Mouse (Mus musculus): Measurements from ENCODE around the gene Slc6a19. TPM values are rescaled to one million over a fixed set of nuclear protein-coding genes. Genes with fewer than 3 reads are reported as not detected.
A peak's percentile ranks its signal among the peaks of the same experiment; 100 is the strongest.

Slc6a19 gene
- polyA plus RNA-seq, 1 experiment, result 0.23 TPM

DNA sequence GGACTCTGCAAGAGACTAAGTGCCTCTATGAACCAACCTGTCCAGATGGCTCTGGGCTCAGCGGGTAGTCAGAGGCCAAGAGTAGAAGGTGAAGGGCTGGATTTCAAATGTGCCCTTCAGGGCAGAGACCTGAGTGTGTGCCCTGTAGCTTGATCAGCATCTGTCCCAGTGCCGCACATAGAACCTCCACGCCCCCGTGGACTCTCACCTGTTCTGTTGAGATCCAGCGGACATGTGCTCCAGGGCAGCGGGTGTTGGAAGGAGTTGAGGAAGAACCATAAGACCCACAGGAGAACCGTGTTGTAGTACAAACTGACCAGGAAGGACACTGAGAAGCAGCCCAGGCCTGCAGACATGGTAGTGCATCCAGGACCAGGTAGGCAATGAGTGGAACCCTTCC, 29.5 kb downstream of the Slc6a19 start:
- no peak overlapping the region for H3K27ac ChIP-seq (ENCODE audit: control insufficient read depth, insufficient read depth, low read depth, low read length)
- H3K4me3 ChIP-seq (ENCODE audit: control insufficient read depth, low read depth, low read length), result no peak overlapping the region
- no peaks in the 10 kb centered on the region for H3K36me3 ChIP-seq (ENCODE audit: control insufficient read depth, insufficient read depth, low read length)
- TF ChIP-seq CTCF (IDR thresholded peaks at IDR 0.05; ENCODE audit: control insufficient read depth, insufficient read depth, insufficient replicate concordance, low read depth, low read length) (no peak), POLR2A (IDR thresholded peaks at IDR 0.05; ENCODE audit: control insufficient read depth, low read depth, low read length) (no peak)
- H3K4me1 ChIP-seq (ENCODE audit: control insufficient read depth, insufficient read depth, low read length), result no peaks in the 10 kb centered on the region
- no peaks in the 10 kb centered on the region for H3K27me3 ChIP-seq (ENCODE audit: control insufficient read depth, insufficient read depth, low read length)

GRCm38 (mm10) chr13:73660163-73660695, 44.4 kb downstream of the Slc6a19 start:
- H3K27ac ChIP-seq (ENCODE audit: control insufficient read depth, insufficient read depth, low read depth, low read length), result no peak overlapping the region
- no peak overlapping the region for H3K4me3 ChIP-seq (ENCODE audit: control insufficient read depth, low read depth, low read length)
- H3K4me1 ChIP-seq (ENCODE audit: control insufficient read depth, insufficient read depth, low read length), result no peaks in the 10 kb centered on the region
- TF ChIP-seq POLR2A (IDR thresholded peaks at IDR 0.05; ENCODE audit: control insufficient read depth, low read depth, low read length) (no peak), CTCF (IDR thresholded peaks at IDR 0.05; ENCODE audit: control insufficient read depth, insufficient read depth, insufficient replicate concordance, low read depth, low read length) (no peak)
- H3K36me3 ChIP-seq (ENCODE audit: control insufficient read depth, insufficient read depth, low read length), result no peaks in the 10 kb centered on the region
- no peaks in the 10 kb centered on the region for H3K27me3 ChIP-seq (ENCODE audit: control insufficient read depth, insufficient read depth, low read length)

GRCm38 (mm10) chr13:73658953-73659352, 45.7 kb downstream of the Slc6a19 start:
- H3K4me3 ChIP-seq (ENCODE audit: control insufficient read depth, low read depth, low read length), result no peak overlapping the region
- no peaks in the 10 kb centered on the region for H3K27me3 ChIP-seq (ENCODE audit: control insufficient read depth, insufficient read depth, low read length)
- H3K36me3 ChIP-seq (ENCODE audit: control insufficient read depth, insufficient read depth, low read length), result no peaks in the 10 kb centered on the region
- no peaks in the 10 kb centered on the region for H3K4me1 ChIP-seq (ENCODE audit: control insufficient read depth, insufficient read depth, low read length)
- TF ChIP-seq CTCF (IDR thresholded peaks at IDR 0.05; ENCODE audit: control insufficient read depth, insufficient read depth, insufficient replicate concordance, low read depth, low read length) (no peak), POLR2A (IDR thresholded peaks at IDR 0.05; ENCODE audit: control insufficient read depth, low read depth, low read length) (no peak)
- H3K27ac ChIP-seq (ENCODE audit: control insufficient read depth, insufficient read depth, low read depth, low read length), result no peak overlapping the region

DNA sequence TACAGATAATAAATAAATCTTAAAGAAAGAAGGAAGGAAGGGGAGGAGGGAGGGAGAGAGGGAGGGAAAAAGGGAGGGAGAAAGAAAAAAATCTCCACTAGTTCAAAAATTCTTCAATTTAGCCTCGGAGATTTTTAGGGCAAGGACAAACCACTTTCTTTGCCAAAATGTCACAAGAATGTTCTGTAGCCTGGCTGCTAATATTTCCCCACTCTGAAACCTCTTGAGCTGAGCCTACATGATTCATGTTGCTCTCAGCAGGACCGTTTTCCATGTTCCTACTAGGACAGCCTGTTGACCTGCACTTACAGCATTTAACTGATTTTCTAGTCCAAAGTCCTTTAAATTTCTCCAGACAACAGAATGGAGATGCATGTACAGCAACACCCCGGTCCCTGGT, 49.7 kb downstream of the Slc6a19 start:
- Histone ChIP-seq H3K27ac (ENCODE audit: control insufficient read depth, insufficient read depth, low read depth, low read length) (no peak overlapping the region), H3K36me3 (ENCODE audit: control insufficient read depth, insufficient read depth, low read length) (no peaks in the 10 kb centered on the region), H3K4me1 (ENCODE audit: control insufficient read depth, insufficient read depth, low read length) (no peaks in the 10 kb centered on the region), H3K27me3 (ENCODE audit: control insufficient read depth, insufficient read depth, low read length) (no peaks in the 10 kb centered on the region), H3K4me3 (ENCODE audit: control insufficient read depth, low read depth, low read length) (no peak overlapping the region)
- no peak for TF ChIP-seq POLR2A (IDR thresholded peaks at IDR 0.05; ENCODE audit: control insufficient read depth, low read depth, low read length)

- Histone ChIP-seq H3K27me3 (ENCODE audit: control insufficient read depth, insufficient read depth, low read length) (no peaks in the 10 kb centered on the region), H3K36me3 (ENCODE audit: control insufficient read depth, insufficient read depth, low read length) (no peaks in the 10 kb centered on the region), H3K27ac (ENCODE audit: control insufficient read depth, insufficient read depth, low read depth, low read length) (no peak overlapping the region), H3K4me3 (ENCODE audit: control insufficient read depth, low read depth, low read length) (no peak overlapping the region), H3K4me1 (ENCODE audit: control insufficient read depth, insufficient read depth, low read length) (no peaks in the 10 kb centered on the region)
- TF ChIP-seq CTCF (IDR thresholded peaks at IDR 0.05; ENCODE audit: control insufficient read depth, insufficient read depth, insufficient replicate concordance, low read depth, low read length), result no peak
- TF ChIP-seq POLR2A (IDR thresholded peaks at IDR 0.05; ENCODE audit: control insufficient read depth, low read depth, low read length), result no peak
Measured at GRCm38 (mm10) chr13:73653266-73653665, 51.4 kb downstream of the Slc6a19 start.

DNA sequence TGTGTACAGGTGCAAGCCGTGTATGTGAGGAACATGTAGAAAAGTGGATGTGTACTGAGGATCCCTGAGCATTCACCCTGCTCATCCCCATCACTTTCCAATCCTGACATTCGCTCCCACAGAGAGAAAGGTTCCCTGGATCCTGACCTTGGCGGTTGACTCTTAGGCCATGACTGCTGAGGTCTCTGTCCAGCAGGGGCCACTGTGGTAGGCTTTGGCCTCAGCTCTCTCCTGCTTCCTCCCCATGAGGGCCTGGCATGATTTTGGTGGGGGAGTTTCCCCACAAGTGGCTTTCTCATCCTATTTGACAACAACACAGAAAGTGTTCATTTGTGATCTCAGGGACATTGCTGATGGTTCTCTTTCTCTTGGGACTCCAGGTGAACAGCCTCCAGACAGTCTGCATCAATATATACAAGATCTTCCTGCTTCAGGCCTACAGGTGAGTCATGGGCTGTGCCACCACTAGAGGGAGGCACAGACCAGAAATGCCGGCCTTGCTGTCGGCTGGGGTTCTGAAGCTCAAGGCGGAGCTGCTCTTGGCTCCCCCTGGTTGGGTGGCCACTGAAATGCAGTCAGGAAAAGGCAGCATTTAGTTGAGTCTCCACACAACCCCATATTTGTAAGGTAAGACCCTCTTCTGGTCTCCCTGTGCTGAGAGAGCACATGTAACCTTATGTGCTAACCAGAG, 58.1 kb downstream of the Slc6a19 start:
- Histone ChIP-seq H3K27me3 (ENCODE audit: control insufficient read depth, insufficient read depth, low read length) (no peaks in the 10 kb centered on the region), H3K27ac (ENCODE audit: control insufficient read depth, insufficient read depth, low read depth, low read length) (no peak overlapping the region), H3K4me1 (ENCODE audit: control insufficient read depth, insufficient read depth, low read length) (no peaks in the 10 kb centered on the region), H3K36me3 (ENCODE audit: control insufficient read depth, insufficient read depth, low read length) (no peaks in the 10 kb centered on the region; the same call in 1 of the 2 replicates), H3K4me3 (ENCODE audit: control insufficient read depth, low read depth, low read length) (no peak overlapping the region)
- TF ChIP-seq POLR2A (IDR thresholded peaks at IDR 0.05; ENCODE audit: control insufficient read depth, low read depth, low read length) (no peak), CTCF (IDR thresholded peaks at IDR 0.05; ENCODE audit: control insufficient read depth, insufficient read depth, insufficient replicate concordance, low read depth, low read length) (peak; percentile 64; the same call in 1 of the 2 replicates)

DNA sequence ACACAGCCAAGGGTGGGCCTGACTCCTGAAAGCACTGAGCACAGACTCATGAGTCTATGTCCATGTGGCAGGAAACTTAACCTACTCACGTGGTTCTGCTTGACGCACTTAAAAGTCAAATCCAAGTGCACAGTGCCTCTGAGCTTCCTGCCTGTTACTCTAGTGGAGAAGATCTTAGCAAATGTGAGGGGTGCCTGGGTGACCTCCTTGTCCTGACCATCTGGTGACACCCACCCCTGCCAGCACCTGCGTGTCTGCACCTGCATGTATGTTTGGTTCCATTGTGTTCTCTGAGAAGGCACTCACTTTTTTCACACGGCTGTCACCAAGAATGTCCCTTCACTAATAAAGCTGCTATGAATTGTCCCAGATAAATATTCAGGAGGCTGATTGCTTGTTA, 63.4 kb downstream of the Slc6a19 start:
- H3K4me3 ChIP-seq (ENCODE audit: control insufficient read depth, low read depth, low read length), result no peak overlapping the region

More for the DNA sequence above, 63.4 kb downstream of the Slc6a19 start:
- H3K27me3 ChIP-seq (ENCODE audit: control insufficient read depth, insufficient read depth, low read length), result no peaks in the 10 kb centered on the region
- H3K27ac ChIP-seq (ENCODE audit: control insufficient read depth, insufficient read depth, low read depth, low read length), result no peak overlapping the region
- H3K4me1 ChIP-seq (ENCODE audit: control insufficient read depth, insufficient read depth, low read length), result no peaks in the 10 kb centered on the region
- H3K36me3 ChIP-seq (ENCODE audit: control insufficient read depth, insufficient read depth, low read length), result no peaks in the 10 kb centered on the region
- TF ChIP-seq CTCF (IDR thresholded peaks at IDR 0.05; ENCODE audit: control insufficient read depth, insufficient read depth, insufficient replicate concordance, low read depth, low read length), result no peak
- TF ChIP-seq POLR2A (IDR thresholded peaks at IDR 0.05; ENCODE audit: control insufficient read depth, low read depth, low read length), result no peak

Data from testis, adult 2 months (tissue).